Mouse (Mus musculus): ENCODE measurements around the gene Egfr.

DNA sequence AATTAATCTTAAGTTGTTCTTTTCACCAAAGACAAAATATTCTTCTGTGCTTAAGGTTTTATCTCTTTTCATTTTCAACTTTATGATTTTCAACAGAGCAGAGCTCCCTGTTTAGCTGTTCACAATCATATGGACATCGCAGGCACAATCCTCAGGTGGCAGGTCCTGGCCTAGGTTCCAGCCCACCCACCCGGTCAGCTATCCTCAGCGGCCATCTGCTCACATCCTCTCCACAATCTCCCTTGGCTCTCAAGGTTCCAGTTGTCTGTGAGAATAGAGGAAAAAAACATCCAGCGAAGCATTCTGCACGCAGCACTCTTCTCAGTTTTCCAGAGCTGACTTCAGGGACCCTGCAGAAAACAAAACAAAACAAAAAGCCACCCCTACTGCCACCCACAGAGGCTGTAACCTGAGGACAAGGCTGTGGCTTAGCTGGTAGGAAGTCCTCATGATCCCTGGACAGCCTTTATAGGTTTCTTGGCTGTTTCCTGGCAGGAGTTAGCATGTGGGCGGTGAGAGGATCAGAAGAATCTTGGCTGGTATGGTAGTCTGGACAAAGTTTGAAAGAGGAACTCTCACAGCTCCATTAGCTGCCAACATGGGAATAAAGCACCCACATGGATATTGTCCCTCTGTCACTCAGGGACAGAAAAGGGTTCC lies 183.7 kb downstream of the Egfr start:
- no peak for TF ChIP-seq CTCF (IDR thresholded peaks at IDR 0.05)
- TF ChIP-seq EP300 (IDR thresholded peaks at IDR 0.05) = no peak

Measured in lung, postnatal 0 days (tissue).